Mouse (Mus musculus): ENCODE measurements at regions not wholly inside any gene's neighbourhood (a gene's known extent, or its start where the extent isn't known, plus 50 kb on each side); places are given as distances from the start of the nearest gene placed in this dataset.

DNA sequence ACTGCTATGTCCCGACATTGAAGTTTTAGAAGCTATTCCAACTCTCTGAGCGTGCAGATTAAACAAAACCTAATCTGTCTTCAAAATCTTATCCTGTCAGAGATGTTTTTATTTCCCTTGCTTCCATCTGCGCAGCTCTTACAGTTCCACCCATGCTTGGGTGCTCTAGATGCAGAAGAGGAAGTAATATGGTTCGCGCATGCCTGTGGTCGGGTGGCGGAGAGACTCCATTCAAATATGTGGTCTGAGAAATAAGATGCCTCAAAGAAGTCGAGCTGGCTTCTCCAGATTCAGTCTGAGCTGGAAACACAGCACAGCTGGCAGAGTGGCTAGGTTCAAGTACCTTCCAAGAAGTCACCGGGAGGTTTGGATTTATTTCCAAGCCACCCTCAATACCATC is 167.5 kb downstream of the Faxc start:
- TF ChIP-seq CTCF (IDR thresholded peaks at IDR 0.05; ENCODE audit: low read depth) (no peak), EP300 (IDR thresholded peaks at IDR 0.05; ENCODE audit: low read depth) (no peak)

All from liver, postnatal 0 days (tissue).